ENCODE assay signal across 30 mouse cellular contexts in genomic region chr4:114844600-114844999, GRCm38 (mm10). TPM values are rescaled to one million over a fixed set of nuclear protein-coding genes. Genes with fewer than 3 reads are reported as not detected.
"Had no signal": no experiment of that assay in that cellular context is flagged by ENCODE, and none has a peak within 500 bp of the region (broad histone marks: within the 10 kb centered on the region; RNA-seq: fewer than 3 reads in every experiment).

No protein-coding gene starts in this region.

- H3K27ac ChIP-seq: gastrocnemius, adult 2 months; heart, adult 2 months; heart, embryonic 10.5 days; heart, embryonic 13.5 days; heart, embryonic 15.5 days; hindbrain, embryonic 10.5 days; hindbrain, embryonic 12.5 days; hindbrain, embryonic 14.5 days; intestine, embryonic 15.5 days; layer of hippocampus, adult 2 months; left cerebral cortex, adult 2 months; limb, embryonic 10.5 days; liver, embryonic 13.5 days had no signal

- H3K9ac ChIP-seq: heart, embryonic 13.5 days; heart, embryonic 15.5 days; hindbrain, embryonic 12.5 days; hindbrain, embryonic 14.5 days; intestine, embryonic 15.5 days; limb, embryonic 12.5 days; liver, embryonic 13.5 days had no signal

- H3K4me2 ChIP-seq: heart, embryonic 13.5 days; heart, embryonic 15.5 days; hindbrain, embryonic 12.5 days; hindbrain, embryonic 14.5 days; intestine, embryonic 15.5 days; liver, embryonic 11.5 days; liver, embryonic 13.5 days had no signal

- H3K4me3 ChIP-seq: gastrocnemius, adult 2 months; heart, adult 2 months; heart, embryonic 10.5 days; heart, embryonic 13.5 days; heart, embryonic 15.5 days; hindbrain, embryonic 10.5 days; hindbrain, embryonic 12.5 days; intestine, embryonic 15.5 days; layer of hippocampus, adult 2 months; left cerebral cortex, adult 2 months; limb, embryonic 12.5 days; liver, embryonic 13.5 days had no signal

- DNase-seq: gastrocnemius, adult 2 months; gastrocnemius, postnatal 10 days; gastrocnemius, postnatal 25 days; heart, adult 2 months; heart, postnatal 14 days; heart, postnatal 4 days; kidney, adult 18-20 months; kidney, adult 8-10 months; kidney, postnatal 14 days; kidney, postnatal 4 days; liver; liver, embryonic 13.5 days had no signal

- H3K4me1 ChIP-seq: liver, embryonic 13.5 days had no signal

- H3K36me3 ChIP-seq: heart, embryonic 10.5 days; heart, embryonic 13.5 days; heart, embryonic 15.5 days; hindbrain, embryonic 10.5 days; hindbrain, embryonic 12.5 days; intestine, embryonic 15.5 days; limb, embryonic 10.5 days; limb, embryonic 12.5 days; liver, embryonic 13.5 days had no signal

- ATAC-seq: hindbrain, embryonic 16.5 days; inflammation-experienced regulatory T-cells, adult 6 months; intestine, embryonic 15.5 days; intestine, postnatal 0 days had no signal

- H3K9me3 ChIP-seq: heart, embryonic 10.5 days; heart, embryonic 13.5 days; heart, embryonic 15.5 days; hindbrain, embryonic 12.5 days; intestine, embryonic 15.5 days; limb, embryonic 10.5 days; liver, embryonic 13.5 days had no signal

RNA-seq across cellular contexts. Expression of gene Gm12830, which starts 23.1 kb away (rescaled TPM):
- polyA plus RNA-seq: frontal cortex, adult 2 months; heart, adult 2 months; heart, embryonic 10.5 days; heart, embryonic 13.5 days; heart, embryonic 15.5 days; heart, postnatal 0 days; hindbrain, embryonic 10.5 days; hindbrain, embryonic 12.5 days; hindbrain, embryonic 14.5 days; hindbrain, embryonic 16.5 days; inflammation-experienced regulatory T-cells, adult 6 months; intestine, embryonic 15.5 days; intestine, postnatal 0 days; limb, embryonic 10.5 days; limb, embryonic 12.5 days; limb, embryonic 14.5 days; liver, embryonic 11.5 days; liver, embryonic 13.5 days had no signal
